Mouse (Mus musculus) spleen, postnatal 14 days (tissue): Measurements from ENCODE around the gene Slc17a6.
"Not testable (repeated sequence)": the region's sequence is repeated elsewhere in the genome, so short reads cannot be mapped to it uniquely, and the experiment has no call there.

Source experiments
- DNase-seq, 2 experiments: peaks; one replicate each; pipeline ENCODE4 v3.0.0; 2021 to 2022; ENCODE audit warnings: low spot score in 2 of 2

Slc17a6 gene

DNA sequence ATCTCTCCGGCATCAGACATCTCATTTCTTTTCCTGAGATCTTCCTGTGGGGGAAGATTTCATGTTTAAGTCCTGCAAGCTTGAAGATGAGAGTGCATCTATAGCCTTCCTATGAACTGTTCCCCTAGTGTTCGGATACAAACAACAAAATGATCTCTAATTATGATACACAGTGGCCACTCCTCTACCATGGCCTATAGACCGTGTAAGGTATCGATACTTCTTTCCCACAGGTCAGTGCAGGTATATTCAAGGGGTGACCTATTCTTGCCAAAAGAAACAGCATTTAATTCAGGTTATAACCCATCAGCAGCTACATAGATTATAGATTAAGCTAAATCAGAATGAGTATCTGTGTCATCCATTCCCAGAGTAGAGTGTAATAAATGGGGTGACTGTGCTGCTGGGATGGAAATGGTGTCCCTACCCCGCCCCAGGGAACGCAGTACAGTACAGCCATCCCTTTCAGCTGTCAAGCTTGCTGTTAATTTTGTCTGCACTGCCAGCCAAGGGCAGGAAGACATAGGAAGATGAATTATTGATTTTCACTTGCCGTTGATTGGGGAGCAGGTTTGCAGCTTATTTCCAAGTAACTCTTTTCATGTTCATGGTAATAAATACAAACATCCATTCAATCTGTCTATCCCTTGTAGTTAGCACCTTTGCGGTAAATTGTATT lies 71.9 kb downstream of the Slc17a6 start:
- DNase-seq, result no peak

DNA sequence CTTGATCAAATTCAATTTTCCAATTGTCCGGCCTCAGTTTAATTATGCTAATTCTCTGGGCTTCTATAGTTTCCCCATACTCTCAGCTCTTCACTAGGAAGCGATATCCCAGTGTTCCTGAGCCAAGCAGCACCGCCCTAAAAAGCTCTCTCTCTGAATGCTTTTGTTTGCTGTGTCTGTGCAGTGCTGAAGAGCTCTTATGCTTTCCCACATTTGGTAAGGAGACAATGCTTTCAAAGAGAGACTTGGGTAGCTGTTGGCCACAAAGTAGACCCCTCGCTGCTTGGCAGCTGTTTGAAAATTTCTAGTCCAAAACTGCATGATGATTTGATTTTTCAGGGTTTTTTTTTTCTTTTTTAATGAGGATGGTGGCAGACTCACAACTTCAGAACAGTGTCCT lies 72.6 kb downstream of the Slc17a6 start:
- DNase-seq, result no peak

DNA sequence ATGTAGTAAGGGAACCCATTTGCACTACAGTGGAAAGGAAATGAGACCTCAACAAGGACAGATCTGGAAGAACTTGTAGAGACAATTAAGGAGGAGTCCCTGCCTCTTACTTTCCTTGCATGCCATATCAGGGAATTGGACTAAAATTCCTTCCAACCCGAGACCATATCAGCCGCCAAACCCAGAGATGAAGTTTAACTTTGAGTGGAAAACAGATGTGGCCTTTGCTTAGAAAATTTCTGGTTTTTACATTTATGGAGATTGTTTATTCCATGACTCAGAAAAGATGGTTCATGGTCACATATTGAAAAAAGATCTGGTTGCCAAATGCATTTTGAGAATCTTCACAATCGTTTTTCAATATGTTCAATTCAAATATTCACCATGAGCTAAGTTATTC lies 87.7 kb downstream of the Slc17a6 start:
- no peak for DNase-seq

DNA sequence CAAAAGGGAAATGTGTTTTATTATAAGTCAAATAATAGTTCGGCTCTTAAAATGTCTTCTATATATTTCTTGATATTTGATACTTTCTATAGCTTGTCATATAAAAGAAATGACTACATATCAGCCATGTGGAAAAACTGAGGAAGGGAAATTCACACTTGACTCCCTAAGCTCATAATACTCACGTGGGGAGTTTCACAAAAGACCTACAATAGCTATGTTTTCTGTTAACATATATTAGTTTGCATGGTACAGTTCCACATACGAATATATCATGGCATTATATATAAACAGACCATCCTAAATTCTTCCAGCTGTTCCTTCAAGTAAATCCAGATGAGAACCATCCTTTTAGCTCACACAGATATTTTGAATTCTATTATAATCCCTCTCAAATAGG lies 88.5 kb downstream of the Slc17a6 start:
- DNase-seq, result not testable (repeated sequence)

DNA sequence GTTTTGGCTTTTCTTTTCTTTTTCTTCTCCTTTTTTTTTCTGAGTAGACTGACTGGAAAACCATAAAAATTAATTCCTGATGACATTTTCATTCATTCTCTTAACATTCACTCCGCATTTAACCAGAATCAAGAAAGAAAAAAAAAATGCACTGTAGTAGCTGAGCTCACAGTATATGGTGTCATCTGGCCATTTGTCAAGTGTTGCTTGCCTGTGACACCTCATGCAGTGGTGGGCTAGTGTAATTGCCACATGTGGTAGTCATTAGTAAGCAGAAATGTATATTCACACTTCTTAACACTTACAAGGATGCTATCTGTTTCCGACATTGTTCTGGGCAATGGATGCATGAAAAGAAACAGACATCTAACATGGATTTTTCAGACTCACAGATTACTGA lies 94.0 kb downstream of the Slc17a6 start:
- no peak for DNase-seq
